Mouse (Mus musculus) neutrophil, adult 65 days (primary cell): ENCODE results near the gene Zfp280c. TPM values are rescaled to one million over a fixed set of nuclear protein-coding genes. Genes with fewer than 3 reads are reported as not detected.

Experiments used
- total RNA-seq: library from RNA; stranded (reverse); gene quantifications from 2 replicates; pipeline ENCODE4 v1.2.4, GENCODE M21; 2023

Gene Zfp280c
- 10.7 and 11.2 TPM in 2 replicates for total RNA-seq

DNA sequence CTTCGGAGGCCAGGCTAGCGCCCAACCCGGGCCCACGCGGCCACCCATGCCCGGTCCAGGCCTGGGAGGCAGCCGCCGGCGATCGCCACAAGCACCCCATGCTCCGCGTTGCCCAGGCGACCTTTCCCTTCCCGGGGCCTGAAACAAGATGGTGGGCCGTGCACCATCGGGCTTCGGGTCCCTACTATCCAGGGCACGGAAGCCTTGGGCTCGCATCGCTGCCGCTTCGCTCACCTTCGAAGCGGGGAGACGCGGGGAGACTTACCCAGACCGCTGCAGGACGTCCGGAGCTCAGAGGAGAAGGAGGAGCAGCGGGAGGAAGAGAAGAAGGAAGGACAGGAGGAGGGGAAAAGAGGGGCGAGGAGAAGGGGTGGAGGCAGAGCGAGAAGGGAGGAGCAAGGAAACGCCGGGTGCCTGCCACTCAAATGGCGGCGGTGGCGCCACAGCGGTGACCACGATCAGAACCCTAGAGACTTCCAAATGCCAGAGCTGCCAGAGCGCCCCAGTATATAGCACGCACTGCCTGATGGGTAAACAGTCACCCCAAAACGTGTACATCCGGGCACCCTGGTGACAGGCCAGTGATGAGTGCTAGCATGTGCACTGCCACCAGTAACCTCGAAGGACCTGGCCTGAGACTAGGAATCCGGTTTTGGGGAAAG is at the start of gene Zfp280c:
Zfp280c (minus strand) TSS at position 406 of the 662 bp plus-strand sequence.

DNA sequence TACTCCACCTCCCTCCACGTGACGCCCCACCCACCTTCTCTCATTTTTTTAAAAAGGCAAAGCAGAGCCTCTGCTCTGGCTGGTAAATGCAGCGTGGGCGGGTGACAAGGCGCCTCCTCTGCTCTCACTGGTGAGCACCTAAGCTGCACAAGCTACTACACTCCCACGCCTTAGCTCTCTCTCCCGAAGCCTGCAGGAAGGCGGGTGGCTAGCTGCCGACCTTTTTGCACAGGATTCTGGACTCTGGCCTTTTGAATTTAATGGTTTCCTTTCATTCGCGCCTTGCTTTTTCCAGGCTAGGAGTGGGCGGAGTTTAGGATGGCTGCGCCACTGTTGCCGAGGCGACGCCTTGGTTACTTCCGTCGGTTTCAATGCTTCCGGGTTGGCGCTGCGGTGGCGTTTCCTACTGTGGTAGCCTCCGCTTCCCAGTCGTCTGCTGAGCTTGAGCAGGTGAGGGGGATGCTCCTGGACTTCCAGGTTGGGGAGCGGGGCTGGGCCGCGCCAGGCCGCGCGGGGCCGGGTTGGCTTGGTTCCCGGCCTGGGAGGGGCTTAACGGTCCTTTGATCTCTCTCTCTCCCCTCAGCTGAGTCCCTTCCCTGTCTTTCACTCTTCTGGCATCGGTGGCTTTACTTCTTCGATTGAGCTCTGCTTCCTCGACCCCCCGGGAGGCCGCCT is 29.2 kb upstream of the Zfp280c start, which contains the start of gene Slc25a14:
Slc25a14 (plus strand) TSS at position 35 of the 675 bp plus-strand sequence.

DNA sequence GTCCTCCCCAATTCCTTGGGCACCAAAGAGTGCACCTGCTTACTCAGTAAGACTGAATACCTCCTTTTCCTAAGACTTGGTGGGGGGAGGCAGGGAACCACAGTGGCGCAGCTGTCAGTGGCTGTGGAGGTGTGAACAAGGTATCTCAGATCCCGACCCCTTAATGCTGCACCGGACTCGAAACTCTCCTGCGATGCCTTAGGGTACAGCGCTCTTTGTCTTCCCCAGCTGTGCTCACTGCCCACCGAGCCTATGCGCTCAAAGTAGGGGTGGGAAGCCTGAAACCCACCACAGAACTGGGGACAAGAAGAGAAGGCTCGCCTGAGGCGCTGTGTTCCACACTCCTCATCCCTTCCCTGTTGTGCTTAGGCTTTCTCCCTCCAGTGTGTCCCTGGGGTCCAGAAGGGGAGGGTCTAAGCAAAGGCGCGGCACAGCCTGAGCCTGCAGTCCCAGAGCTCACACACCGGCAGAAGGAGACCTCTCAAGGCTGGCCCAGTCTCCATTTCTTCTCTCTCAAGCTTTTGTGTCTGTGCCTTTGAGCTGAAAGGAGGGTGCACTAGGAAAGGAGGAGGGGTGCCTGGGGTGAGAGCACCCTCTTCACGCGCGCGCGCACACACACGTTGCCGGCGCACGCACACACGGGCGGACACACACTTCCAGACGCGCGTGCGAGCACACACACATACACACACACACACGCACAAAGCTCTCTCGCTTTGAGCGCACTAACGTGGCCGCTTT is 75.3 kb downstream of the Zfp280c start, which contains the start of gene Rab33a:
Rab33a (plus strand) TSS at position 478 of the 741 bp plus-strand sequence.

DNA sequence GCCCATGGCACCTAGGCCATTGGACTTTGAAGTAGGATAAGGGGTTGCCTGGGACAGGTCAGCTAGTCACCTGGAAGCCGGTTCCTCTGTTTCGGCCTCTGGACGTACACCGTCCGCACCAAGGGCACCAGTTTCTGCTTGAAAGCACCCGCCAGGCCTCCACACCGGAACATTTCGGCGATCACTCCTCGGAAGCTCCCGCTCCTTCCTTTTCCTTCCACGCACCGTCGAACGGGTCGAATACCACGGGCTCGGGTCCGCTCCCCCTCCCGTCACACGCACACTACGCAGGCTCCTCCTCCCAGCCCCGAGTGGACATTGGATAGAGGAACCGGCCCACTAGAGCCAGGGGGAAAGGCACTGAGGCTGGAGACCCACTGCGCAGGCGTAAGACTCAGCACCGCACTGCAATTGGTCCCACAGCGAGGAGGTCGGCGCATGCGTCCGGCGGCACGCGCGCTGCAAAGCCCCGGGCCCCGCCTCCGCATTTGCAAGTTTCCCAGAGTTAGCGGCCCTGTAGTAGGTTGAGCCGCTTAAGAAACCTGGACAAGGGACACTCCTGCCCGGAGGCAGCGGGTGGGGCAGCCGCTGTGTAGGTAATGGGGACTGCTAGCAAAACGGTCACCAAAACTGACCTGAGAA is 81.0 kb downstream of the Zfp280c start, which contains the start of gene Aifm1:
Aifm1 (minus strand) TSS at position 398 of the 642 bp plus-strand sequence.

Other genes with a start within 250 kb of the Zfp280c start
- 87.5 and 93.0 TPM in 2 replicates for gene Elf4, start 131.4 kb downstream of the Zfp280c start, total RNA-seq
- gene Aifm1, start 80.9 kb downstream of the Zfp280c start, total RNA-seq: 13.3 and 13.6 TPM in 2 replicates
- not detected in 2 replicates for gene Rab33a, start 75.2 kb downstream of the Zfp280c start, total RNA-seq
- 4.4 and 7.5 TPM in 2 replicates for gene Slc25a14, start 28.9 kb upstream of the Zfp280c start, total RNA-seq
- gene Gpr119, start 80.0 kb upstream of the Zfp280c start, total RNA-seq: not detected in 2 replicates
- 5.4 and 6.3 TPM in 2 replicates for gene Rbmx2, start 100.5 kb upstream of the Zfp280c start, total RNA-seq